Mouse (Mus musculus) E14TG2a.4 (cell line): ENCODE results near the gene Vamp1.
A peak's percentile ranks its signal among the peaks of the same experiment; 100 is the strongest.

ENCODE experiments used
- H3K27me3 ChIP-seq: 2 replicates; pipeline ENCODE4 v1.6.1; 2014; ENCODE audit warnings: low read length, control low read depth; ENCODE audit not compliant: insufficient read depth
- H3K36me3 ChIP-seq: 2 replicates; pipeline ENCODE4 v1.6.1; 2014; ENCODE audit warnings: low read length, control low read depth; ENCODE audit not compliant: insufficient read depth
- H3K4me1 ChIP-seq: replicated peaks from 2 replicates; pipeline ENCODE4 v1.6.1; 2014; ENCODE audit warnings: low read depth, low read length, control low read depth
- H3K4me3 ChIP-seq: replicated peaks from 2 replicates; pipeline ENCODE4 v1.5.1; 2014; ENCODE audit warnings: mild to moderate bottlenecking, low read length
- H3K9me3 ChIP-seq: 2 replicates; pipeline ENCODE4 v1.6.1; 2014; ENCODE audit warnings: low read length, control low read depth
- CTCF ChIP-seq: conservative IDR thresholded peaks from 2 replicates; pipeline ENCODE4 v1.5.1; 2014; ENCODE audit warnings: low read length
- NANOG ChIP-seq: IDR thresholded peaks from 2 replicates; pipeline ENCODE4 v1.6.1; 2014; ENCODE audit warnings: borderline replicate concordance, low read length, mixed read lengths
- POU5F1 ChIP-seq: IDR thresholded peaks from 2 replicates; pipeline ENCODE4 v1.6.1; 2014; ENCODE audit warnings: low read length, borderline replicate concordance

Vamp1 gene

DNA sequence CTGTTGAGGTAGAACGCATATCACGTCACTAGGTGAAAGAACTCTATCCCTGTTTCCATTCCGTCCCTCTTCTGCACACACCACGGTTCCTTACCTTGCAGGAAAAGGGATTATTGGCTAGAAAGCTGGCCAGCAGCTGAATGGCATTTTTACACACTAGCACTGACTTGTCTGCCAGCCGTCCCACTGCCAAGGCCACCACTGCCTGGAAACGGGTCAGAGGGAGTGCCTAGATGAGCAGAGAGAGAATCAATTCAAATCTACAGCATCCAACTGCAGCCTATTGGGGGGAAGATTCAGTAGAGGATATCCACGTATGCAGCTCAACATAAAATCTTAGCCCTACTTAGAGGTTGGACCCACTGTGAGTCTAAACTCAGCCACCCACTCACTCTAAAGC, 35.8 kb upstream of the Vamp1 start:
- Histone ChIP-seq H3K4me3 (no peak overlapping the region), H3K9me3 (no peaks in the 10 kb centered on the region), H3K36me3 (peaks cover 99% of the 10 kb centered on the region), H3K4me1 (peaks cover 37% of the 10 kb centered on the region), H3K27me3 (no peaks in the 10 kb centered on the region)
- TF ChIP-seq CTCF (no peak), POU5F1 (no peak), NANOG (no peak)

DNA sequence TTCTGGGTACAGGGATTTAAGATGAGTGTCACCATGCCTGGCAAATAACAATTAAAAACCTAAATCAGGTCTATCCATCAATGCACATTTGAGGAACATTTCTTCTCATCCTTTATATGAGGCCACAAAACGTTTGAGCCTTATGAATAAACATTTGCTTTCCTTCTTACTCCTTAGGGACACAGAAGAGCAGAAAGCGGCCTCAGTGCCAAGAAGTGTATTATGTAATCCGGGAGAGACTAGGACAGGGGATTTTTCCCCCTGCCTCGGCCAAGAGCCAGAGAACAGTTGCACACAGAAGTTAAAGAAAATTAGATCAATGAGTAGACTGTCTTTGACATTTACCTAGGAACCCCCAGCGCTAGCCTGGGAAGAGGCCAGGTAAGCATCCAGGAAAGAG, 33.2 kb upstream of the Vamp1 start:
- Histone ChIP-seq H3K4me1 (0 out of 2 replicates have a peak, but pooled peaks cover 13% of the 10 kb centered on the region), H3K9me3 (no peaks in the 10 kb centered on the region), H3K4me3 (no peak overlapping the region), H3K36me3 (peaks cover 99% of the 10 kb centered on the region), H3K27me3 (no peaks in the 10 kb centered on the region)
- TF ChIP-seq NANOG (no peak), POU5F1 (no peak), CTCF (no peak)

DNA sequence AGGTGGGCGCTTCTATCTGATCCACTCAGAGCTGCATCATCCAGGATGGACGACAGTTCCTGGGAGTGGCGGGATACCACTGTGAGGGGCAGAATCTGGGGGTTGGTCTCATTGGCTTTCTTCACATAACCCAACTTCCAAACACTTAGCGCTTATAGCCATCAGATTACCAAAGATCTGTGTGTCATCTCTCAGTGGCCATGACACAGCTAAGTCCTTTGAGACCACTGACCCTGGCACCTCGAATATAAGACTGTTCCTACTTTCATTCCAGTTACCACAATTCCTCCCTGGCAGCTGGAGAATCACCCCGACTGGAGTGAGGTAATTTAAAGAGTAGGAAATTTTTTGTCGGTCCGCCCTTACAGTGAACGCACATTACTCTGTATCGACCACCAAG, 29.1 kb upstream of the Vamp1 start:
- Histone ChIP-seq H3K36me3 (peaks cover 86% of the 10 kb centered on the region), H3K4me3 (no peak overlapping the region), H3K9me3 (no peaks in the 10 kb centered on the region), H3K27me3 (no peaks in the 10 kb centered on the region), H3K4me1 (peaks cover 21% of the 10 kb centered on the region)
- no peak for TF ChIP-seq CTCF
- TF ChIP-seq POU5F1 = no peak
- TF ChIP-seq NANOG = no peak

DNA sequence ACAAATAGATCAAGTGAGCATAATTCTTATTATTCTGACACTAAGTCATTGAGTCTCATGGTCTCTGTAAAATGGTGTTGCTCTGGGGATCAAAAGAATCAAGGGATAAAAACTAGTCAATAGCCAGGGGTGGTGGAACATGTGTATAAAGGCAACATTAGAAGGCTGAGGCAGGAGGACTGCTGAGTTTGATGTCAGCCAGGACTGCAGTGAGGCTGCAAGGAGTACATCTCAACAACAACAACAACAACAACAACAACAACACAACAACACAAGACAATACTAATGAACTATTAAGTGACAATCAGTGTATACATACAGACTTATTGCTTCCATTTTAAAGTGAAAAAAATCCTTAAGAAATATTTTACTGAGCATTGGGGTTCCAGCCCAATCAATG, 24.5 kb upstream of the Vamp1 start:
- Histone ChIP-seq H3K27me3 (no peaks in the 10 kb centered on the region), H3K9me3 (no peaks in the 10 kb centered on the region), H3K4me3 (peak overlapping the region; percentile 96), H3K36me3 (peaks cover 65% of the 10 kb centered on the region), H3K4me1 (peaks cover 42% of the 10 kb centered on the region)
- TF ChIP-seq NANOG (no peak), POU5F1 (no peak), CTCF (no peak)

- H3K36me3 ChIP-seq = peaks cover 58% of the 10 kb centered on the region
- H3K4me1 ChIP-seq = peaks cover 49% of the 10 kb centered on the region
- peak within 1 kb of the TSS; percentile 96 for H3K4me3 ChIP-seq
- TF ChIP-seq CTCF (no peak), NANOG (no peak), POU5F1 (no peak)
- no peaks in the 10 kb centered on the region for H3K27me3 ChIP-seq
- no peaks in the 10 kb centered on the region for H3K9me3 ChIP-seq
Measured at GRCm38 (mm10) chr6:125191332-125192015, 23.9 kb upstream of the Vamp1 start, which contains the start of the genes Ncapd2 and Mrpl51. Ncapd2 (minus strand) TSS chr6:125191701. Mrpl51 (plus strand) TSS chr6:125191801.

GRCm38 (mm10) chr6:125192016-125192714, 23.2 kb upstream of the Vamp1 start:
- no peaks in the 10 kb centered on the region for H3K27me3 ChIP-seq
- TF ChIP-seq CTCF = no peak
- H3K4me1 ChIP-seq = peaks cover 55% of the 10 kb centered on the region
- no peaks in the 10 kb centered on the region for H3K9me3 ChIP-seq
- H3K4me3 ChIP-seq = peak overlapping the region; percentile 96
- H3K36me3 ChIP-seq = peaks cover 51% of the 10 kb centered on the region

DNA sequence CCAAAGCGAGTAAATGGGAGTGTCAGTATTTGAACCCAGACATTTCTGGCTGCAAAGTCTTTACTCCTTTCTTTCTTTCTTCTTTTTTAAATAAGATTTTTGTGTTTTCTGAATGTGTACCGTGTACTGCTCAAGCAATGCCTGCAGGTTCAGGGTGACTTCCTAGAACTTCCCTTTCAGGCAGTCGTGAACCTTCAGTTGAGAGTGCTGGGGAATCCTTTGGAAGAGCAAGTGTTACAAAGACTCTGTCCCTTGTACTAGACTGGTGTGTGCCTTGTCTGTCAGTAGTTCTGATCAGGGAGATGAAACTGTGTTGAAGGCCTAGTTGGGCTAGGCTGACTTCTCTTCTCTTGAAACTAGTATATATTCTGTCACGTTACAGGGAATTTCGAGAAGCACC, 22.5 kb upstream of the Vamp1 start:
- Histone ChIP-seq H3K9me3 (no peaks in the 10 kb centered on the region), H3K4me3 (peak overlapping the region; percentile 96), H3K4me1 (peaks cover 62% of the 10 kb centered on the region), H3K27me3 (no peaks in the 10 kb centered on the region), H3K36me3 (peaks cover 45% of the 10 kb centered on the region)
- TF ChIP-seq POU5F1 (no peak), CTCF (no peak), NANOG (no peak)

DNA sequence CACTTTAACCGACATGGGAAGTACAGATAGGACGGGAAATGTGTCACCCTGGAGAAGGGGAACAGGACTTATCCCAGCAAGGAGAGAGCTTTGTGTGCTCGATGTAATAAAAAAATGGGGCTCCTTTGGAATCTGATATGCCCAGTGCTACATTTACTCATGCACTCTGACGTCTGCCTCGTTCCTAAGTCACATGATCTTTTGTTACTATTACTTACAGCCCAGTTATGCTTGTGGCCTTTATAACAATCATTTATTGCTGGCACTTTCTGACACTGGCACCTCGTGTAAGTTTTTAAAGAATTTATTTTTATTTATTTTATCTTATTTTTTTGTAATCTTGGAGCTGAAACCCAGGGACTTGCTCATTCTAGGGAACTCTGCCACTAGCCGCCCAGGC, 22.0 kb upstream of the Vamp1 start:
- Histone ChIP-seq H3K4me3 (peak overlapping the region; percentile 96), H3K4me1 (peaks cover 67% of the 10 kb centered on the region), H3K27me3 (no peaks in the 10 kb centered on the region), H3K9me3 (no peaks in the 10 kb centered on the region), H3K36me3 (peaks cover 39% of the 10 kb centered on the region)
- no peak for TF ChIP-seq NANOG
- TF ChIP-seq POU5F1 = no peak
- no peak for TF ChIP-seq CTCF
